Mouse (Mus musculus): ENCODE measurements around the gene Rbm34. TPM values are rescaled to one million over a fixed set of nuclear protein-coding genes. Genes with fewer than 3 reads are reported as not detected.
A peak's percentile ranks its signal among the peaks of the same experiment; 100 is the strongest.
"Not testable (repeated sequence)": the region's sequence is repeated elsewhere in the genome, so short reads cannot be mapped to it uniquely, and the experiment has no call there.

The Rbm34 gene
- polyA plus RNA-seq, 1 experiment from 2014 or later = 26.6 TPM

DNA sequence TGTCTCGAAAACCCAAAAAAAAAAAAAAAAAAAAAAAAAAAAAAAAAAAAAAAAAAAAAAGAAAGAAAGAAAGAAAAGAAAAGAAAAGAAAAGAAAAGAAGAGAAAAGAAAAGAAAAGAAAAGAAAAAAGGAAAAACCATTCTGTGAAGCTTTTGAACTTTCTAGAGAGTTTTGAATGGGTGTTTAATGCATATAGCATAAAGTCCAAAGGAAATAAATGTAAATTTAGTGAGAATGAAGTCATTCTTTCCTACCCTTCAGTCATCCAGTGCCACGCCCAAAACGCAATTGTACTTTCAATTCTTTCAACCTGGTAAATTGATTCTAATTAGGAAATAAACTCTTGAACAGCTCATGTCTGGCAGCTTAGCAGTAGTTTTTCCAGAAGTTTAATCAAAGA lies 7.7 kb upstream of the Rbm34 start:
- 48% methylated on average over 2 of the region's 3 CpGs for WGBS

GRCm38 (mm10) chr8:126978028-126978427 lies 7.2 kb upstream of the Rbm34 start:
- 81% methylated on average over 10 of the region's 10 CpGs for WGBS
- Histone ChIP-seq H3K4me3 (ENCODE audit: low read depth, low read length) (no peak overlapping the region), H3K4me2 (ENCODE audit: low read length) (no peak overlapping the region), H3K9ac (ENCODE audit: low read length) (no peak overlapping the region), H3K27me3 (replicated peaks; ENCODE audit: control insufficient read depth, insufficient read depth, low read length) (no peaks in the 10 kb centered on the region), H3K27ac (ENCODE audit: low read depth) (no peak overlapping the region), H3K36me3 (ENCODE audit: control insufficient read depth, insufficient read depth, low read length) (no peaks in the 10 kb centered on the region), H3K4me1 (replicated peaks; ENCODE audit: control insufficient read depth, insufficient read depth, low read length) (no peaks in the 10 kb centered on the region; the same call in 1 of the 2 replicates), H3K9me3 (ENCODE audit: control insufficient read depth, low read length) (no peaks in the 10 kb centered on the region)
- ATAC-seq (replicated peaks; ENCODE audit: low FRiP score, low TSS enrichment, low read depth) (no peak), DNase-seq (ENCODE audit: low spot score) (no peak)

More for the DNA sequence above, 7.7 kb upstream of the Rbm34 start:
- H3K27me3 ChIP-seq (replicated peaks; ENCODE audit: control insufficient read depth, insufficient read depth, low read length); H3K9ac ChIP-seq (ENCODE audit: low read length); H3K36me3 ChIP-seq (ENCODE audit: control insufficient read depth, insufficient read depth, low read length); H3K4me1 ChIP-seq (replicated peaks; ENCODE audit: control insufficient read depth, insufficient read depth, low read length); H3K27ac ChIP-seq (ENCODE audit: low read depth); H3K9me3 ChIP-seq (ENCODE audit: control insufficient read depth, low read length); ATAC-seq (replicated peaks; ENCODE audit: low FRiP score, low TSS enrichment, low read depth); DNase-seq (ENCODE audit: low spot score): not testable (repeated sequence)
- H3K4me3 ChIP-seq (ENCODE audit: low read depth, low read length) = peak overlapping the region; percentile 36; the same call in 1 of the 2 replicates
- H3K4me2 ChIP-seq (ENCODE audit: low read length) = peak overlapping the region; percentile 56

- WGBS = 67% methylated on average over 8 of the region's 8 CpGs
- ATAC-seq (replicated peaks; ENCODE audit: low FRiP score, low TSS enrichment, low read depth) (no peak), DNase-seq (ENCODE audit: low spot score) (no peak)
- Histone ChIP-seq H3K9ac (ENCODE audit: low read length) (no peak overlapping the region), H3K36me3 (ENCODE audit: control insufficient read depth, insufficient read depth, low read length) (no peaks in the 10 kb centered on the region), H3K9me3 (ENCODE audit: control insufficient read depth, low read length) (no peaks in the 10 kb centered on the region), H3K4me1 (replicated peaks; ENCODE audit: control insufficient read depth, insufficient read depth, low read length) (no peaks in the 10 kb centered on the region; the same call in 1 of the 2 replicates), H3K4me2 (ENCODE audit: low read length) (no peak overlapping the region), H3K4me3 (ENCODE audit: low read depth, low read length) (no peak overlapping the region), H3K27me3 (replicated peaks; ENCODE audit: control insufficient read depth, insufficient read depth, low read length) (no peaks in the 10 kb centered on the region), H3K27ac (ENCODE audit: low read depth) (no peak overlapping the region)
These were observed 5.9 kb upstream of the Rbm34 start for GRCm38 (mm10) chr8:126976608-126977348.

GRCm38 (mm10) chr8:126975706-126976105 lies 4.8 kb upstream of the Rbm34 start:
- H3K27me3 ChIP-seq (replicated peaks; ENCODE audit: control insufficient read depth, insufficient read depth, low read length) = no peaks in the 10 kb centered on the region
- H3K36me3 ChIP-seq (ENCODE audit: control insufficient read depth, insufficient read depth, low read length) = no peaks in the 10 kb centered on the region
- no peak overlapping the region for H3K9ac ChIP-seq (ENCODE audit: low read length)
- DNase-seq (ENCODE audit: low spot score) (no peak), ATAC-seq (replicated peaks; ENCODE audit: low FRiP score, low TSS enrichment, low read depth) (no peak)
- H3K27ac ChIP-seq (ENCODE audit: low read depth) = no peak overlapping the region
- no peak overlapping the region for H3K4me3 ChIP-seq (ENCODE audit: low read depth, low read length)
- 18% methylated on average over 1 of the region's 1 CpGs for WGBS
- no peaks in the 10 kb centered on the region for H3K9me3 ChIP-seq (ENCODE audit: control insufficient read depth, low read length)
- H3K4me1 ChIP-seq (replicated peaks; ENCODE audit: control insufficient read depth, insufficient read depth, low read length) = no peaks in the 10 kb centered on the region; the same call in 1 of the 2 replicates
- H3K4me2 ChIP-seq (ENCODE audit: low read length) = no peak overlapping the region

GRCm38 (mm10) chr8:126974511-126974910 lies 3.6 kb upstream of the Rbm34 start:
- WGBS = 80% methylated on average over 4 of the region's 4 CpGs
- H3K27ac ChIP-seq (ENCODE audit: low read depth) = no peak overlapping the region
- no peak for ATAC-seq (replicated peaks; ENCODE audit: low FRiP score, low TSS enrichment, low read depth)

DNA sequence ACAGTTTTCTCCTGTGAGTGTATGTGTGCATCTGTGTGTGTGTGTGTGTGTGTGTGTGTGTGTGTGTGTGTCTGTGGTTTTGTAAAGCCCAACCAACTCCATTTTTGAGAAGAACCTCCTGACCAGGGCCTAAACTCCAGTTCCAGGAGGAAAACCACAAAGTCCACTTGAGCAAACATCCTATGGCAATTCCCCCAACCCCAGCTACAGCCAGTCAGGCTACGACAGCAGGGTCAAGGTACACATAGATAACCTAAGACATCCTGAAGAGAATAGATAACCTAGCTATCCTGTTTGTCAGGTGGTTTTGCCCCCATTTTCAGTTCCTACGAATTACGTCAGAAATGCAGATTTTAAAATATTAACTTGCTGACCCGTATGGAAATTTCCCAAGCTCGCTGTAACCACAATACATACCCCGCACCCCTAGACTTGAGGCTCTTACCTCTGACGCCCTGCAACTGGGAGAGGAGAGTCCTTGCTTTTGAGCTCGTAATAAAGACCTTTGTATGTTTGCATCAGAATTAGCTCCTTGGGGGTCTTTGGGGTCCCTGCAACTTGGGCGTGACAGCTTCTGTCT lies 2.9 kb upstream of the Rbm34 start:
- 66% methylated on average over 9 of the region's 9 CpGs for WGBS
- H3K27me3 ChIP-seq (replicated peaks; ENCODE audit: control insufficient read depth, insufficient read depth, low read length) = no peaks in the 10 kb centered on the region
- H3K9ac ChIP-seq (ENCODE audit: low read length) = no peak overlapping the region
- peaks cover 5% of the 10 kb centered on the region; the same call in 1 of the 2 replicates for H3K4me1 ChIP-seq (replicated peaks; ENCODE audit: control insufficient read depth, insufficient read depth, low read length)
- H3K4me3 ChIP-seq (ENCODE audit: low read depth, low read length) = no peak overlapping the region
- H3K36me3 ChIP-seq (ENCODE audit: control insufficient read depth, insufficient read depth, low read length) = peaks cover 6% of the 10 kb centered on the region
- H3K27ac ChIP-seq (ENCODE audit: low read depth) = no peak overlapping the region
- ATAC-seq (replicated peaks; ENCODE audit: low FRiP score, low TSS enrichment, low read depth) (no peak), DNase-seq (ENCODE audit: low spot score) (no peak)
- H3K4me2 ChIP-seq (ENCODE audit: low read length) = no peak overlapping the region
- no peaks in the 10 kb centered on the region for H3K9me3 ChIP-seq (ENCODE audit: control insufficient read depth, low read length)

More at GRCm38 (mm10) chr8:126974511-126974910, 3.6 kb upstream of the Rbm34 start:
- Histone ChIP-seq H3K4me1 (replicated peaks; ENCODE audit: control insufficient read depth, insufficient read depth, low read length) (peaks cover 5% of the 10 kb centered on the region; the same call in 1 of the 2 replicates), H3K9ac (ENCODE audit: low read length) (no peak overlapping the region), H3K36me3 (ENCODE audit: control insufficient read depth, insufficient read depth, low read length) (no peaks in the 10 kb centered on the region), H3K27me3 (replicated peaks; ENCODE audit: control insufficient read depth, insufficient read depth, low read length) (no peaks in the 10 kb centered on the region), H3K9me3 (ENCODE audit: control insufficient read depth, low read length) (no peaks in the 10 kb centered on the region), H3K4me3 (ENCODE audit: low read depth, low read length) (no peak overlapping the region), H3K4me2 (ENCODE audit: low read length) (no peak overlapping the region)
- no peak for DNase-seq (ENCODE audit: low spot score)

- H3K27ac ChIP-seq (ENCODE audit: low read depth) = no peak overlapping the region
- no peak overlapping the region for H3K4me2 ChIP-seq (ENCODE audit: low read length)
- H3K36me3 ChIP-seq (ENCODE audit: control insufficient read depth, insufficient read depth, low read length) = peaks cover 16% of the 10 kb centered on the region
- DNase-seq (ENCODE audit: low spot score) (no peak), ATAC-seq (replicated peaks; ENCODE audit: low FRiP score, low TSS enrichment, low read depth) (no peak)
- peaks cover 5% of the 10 kb centered on the region; the same call in 1 of the 2 replicates for H3K4me1 ChIP-seq (replicated peaks; ENCODE audit: control insufficient read depth, insufficient read depth, low read length)
- H3K9ac ChIP-seq (ENCODE audit: low read length) = no peak overlapping the region
- H3K9me3 ChIP-seq (ENCODE audit: control insufficient read depth, low read length) = no peaks in the 10 kb centered on the region
- no peak overlapping the region for H3K4me3 ChIP-seq (ENCODE audit: low read depth, low read length)
- WGBS = 63% methylated on average over 2 of the region's 2 CpGs
- H3K27me3 ChIP-seq (replicated peaks; ENCODE audit: control insufficient read depth, insufficient read depth, low read length) = no peaks in the 10 kb centered on the region
These were observed 1.8 kb upstream of the Rbm34 start for GRCm38 (mm10) chr8:126972649-126973048.

DNA sequence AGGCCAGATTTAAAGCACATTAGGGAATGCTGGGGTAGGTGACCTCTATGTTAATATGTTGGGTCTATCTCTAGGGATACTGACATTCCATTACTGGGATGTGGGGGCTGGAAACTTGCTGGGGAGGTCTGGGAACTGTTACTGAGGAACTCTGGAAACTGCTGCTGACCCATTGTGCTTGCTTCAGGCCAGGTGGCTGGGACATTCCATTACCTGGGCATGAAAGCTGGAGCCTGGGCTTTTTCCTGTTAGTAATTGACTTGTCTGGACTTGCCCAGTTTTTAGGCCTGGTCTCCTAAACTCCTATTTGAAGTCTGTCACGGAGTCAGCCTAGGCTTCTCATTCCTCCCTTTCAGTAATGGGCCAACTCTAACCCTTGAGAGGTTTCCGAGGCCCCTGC lies 1.2 kb upstream of the Rbm34 start:
- DNase-seq (ENCODE audit: low spot score) (no peak), ATAC-seq (replicated peaks; ENCODE audit: low FRiP score, low TSS enrichment, low read depth) (no peak)
- Histone ChIP-seq H3K27me3 (replicated peaks; ENCODE audit: control insufficient read depth, insufficient read depth, low read length) (no peaks in the 10 kb centered on the region), H3K4me3 (ENCODE audit: low read depth, low read length) (no peak overlapping the region), H3K4me2 (ENCODE audit: low read length) (no peak overlapping the region), H3K9ac (ENCODE audit: low read length) (no peak overlapping the region), H3K4me1 (replicated peaks; ENCODE audit: control insufficient read depth, insufficient read depth, low read length) (peaks cover 5% of the 10 kb centered on the region; the same call in 1 of the 2 replicates), H3K36me3 (ENCODE audit: control insufficient read depth, insufficient read depth, low read length) (peaks cover 22% of the 10 kb centered on the region), H3K9me3 (ENCODE audit: control insufficient read depth, low read length) (no peaks in the 10 kb centered on the region), H3K27ac (ENCODE audit: low read depth) (no peak overlapping the region)
- WGBS = 76% methylated on average over 2 of the region's 2 CpGs

Data from intestine, embryonic 14.5 days (tissue).